Mouse (Mus musculus) intestine, postnatal 0 days (tissue): ENCODE results near the gene Fam107a. TPM values are rescaled to one million over a fixed set of nuclear protein-coding genes. Genes with fewer than 3 reads are reported as not detected.

Experiments used
- ATAC-seq: fragments of 200-750 bp; cut with Nextera tagmentation; 2 replicates; pipeline ENCODE4 v1.8.0; 2017; ENCODE audit warnings: mild to moderate bottlenecking, moderate TSS enrichment, moderate library complexity
- H3K27ac ChIP-seq: fragments of 300-500 bp; sonication (generic); 2 replicates; pipeline ENCODE4 v1.5.1; 2014; ENCODE audit warnings: mild to moderate bottlenecking, low read depth, low read length, moderate library complexity
- H3K27me3 ChIP-seq: fragments of 300-500 bp; sonication (generic); replicated peaks from 2 replicates; pipeline ENCODE4 v1.6.1; 2014; ENCODE audit warnings: low read length, mixed read lengths; ENCODE audit not compliant: control insufficient read depth, insufficient read depth
- H3K36me3 ChIP-seq: fragments of 300-500 bp; sonication (generic); 2 replicates; pipeline ENCODE4 v1.6.1; 2014; ENCODE audit warnings: mild to moderate bottlenecking, moderate library complexity; ENCODE audit not compliant: control insufficient read depth, insufficient read depth
- H3K4me1 ChIP-seq: fragments of 300-500 bp; sonication (generic); replicated peaks from 2 replicates; pipeline ENCODE4 v1.6.1; 2014; ENCODE audit warnings: antibody characterized with exemption, low read length, mixed read lengths; ENCODE audit not compliant: control insufficient read depth, insufficient read depth
- H3K4me2 ChIP-seq: fragments of 300-500 bp; sonication (generic); replicated peaks from 2 replicates; pipeline ENCODE4 v1.6.1; 2014; ENCODE audit warnings: low read depth, mild to moderate bottlenecking, moderate library complexity
- H3K4me3 ChIP-seq: fragments of 300-500 bp; sonication (generic); 2 replicates; pipeline ENCODE4 v1.5.1; 2014; ENCODE audit warnings: low read depth, low read length
- H3K9ac ChIP-seq: fragments of 300-500 bp; sonication (generic); 2 replicates; pipeline ENCODE4 v1.6.1; 2014; ENCODE audit warnings: mild to moderate bottlenecking, low read depth, low read length
- H3K9me3 ChIP-seq: fragments of 300-500 bp; sonication (generic); 2 replicates; pipeline ENCODE4 v1.6.1; 2016; ENCODE audit warnings: mixed run types; ENCODE audit not compliant: control insufficient read depth
- CTCF ChIP-seq: sonication (generic); IDR thresholded peaks from 2 replicates; pipeline ENCODE4 v1.5.1; 2016; ENCODE audit warnings: low read depth, mild to moderate bottlenecking, control low read depth, antibody characterized with exemption, moderate library complexity
- WGBS: fragments of 180-500 bp; shearing (Covaris S2); extraction: QIAGEN DNeasy Blood & Tissue Kit; methylation state at CpG from one replicate; pipeline ENCODE4 v1.1.7; 2014; 5-methylcytosine and 5-hydroxymethylcytosine counted together
- polyA plus RNA-seq: library from polyadenylated mRNA; unstranded; fragments of >200 nt; fragmentation: Nextera tagmentation; extraction: Ambion mirVana; gene quantifications from 2 replicates; pipeline ENCODE4 v1.2.1, GENCODE M21; 2015

Gene Fam107a
- polyA plus RNA-seq, 1 experiment from 2014 or later = 0.16 TPM

DNA sequence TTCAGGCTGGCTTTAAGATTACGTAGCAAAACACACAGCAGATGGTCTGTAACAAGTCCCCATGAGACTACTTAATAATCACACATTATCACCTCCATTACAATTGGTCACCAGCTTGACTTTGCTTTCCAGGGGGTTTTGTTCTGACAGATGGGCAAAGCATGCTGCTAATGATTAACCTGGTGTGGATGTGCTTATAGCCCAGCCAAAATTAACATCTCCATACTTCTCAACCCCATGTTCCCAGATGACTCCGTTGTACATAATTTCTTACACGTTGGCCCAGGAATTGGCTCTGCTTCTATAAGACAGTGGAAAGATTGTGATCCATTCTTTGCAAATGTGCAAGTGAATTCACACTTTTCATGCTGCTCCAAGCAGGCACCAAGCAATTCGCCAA, 7.9 kb upstream of the Fam107a start:
- H3K4me2 ChIP-seq = no peak overlapping the region
- H3K27ac ChIP-seq = no peak overlapping the region
- H3K9ac ChIP-seq = no peak overlapping the region
- no peak for TF ChIP-seq CTCF
- H3K36me3 ChIP-seq = no peaks in the 10 kb centered on the region
- no peak overlapping the region for H3K4me3 ChIP-seq
- WGBS = 84% methylated on average over 4 of the region's 4 CpGs
- H3K9me3 ChIP-seq = no peaks in the 10 kb centered on the region
- ATAC-seq = no peak
- H3K27me3 ChIP-seq = no peaks in the 10 kb centered on the region
- H3K4me1 ChIP-seq = no peaks in the 10 kb centered on the region

DNA sequence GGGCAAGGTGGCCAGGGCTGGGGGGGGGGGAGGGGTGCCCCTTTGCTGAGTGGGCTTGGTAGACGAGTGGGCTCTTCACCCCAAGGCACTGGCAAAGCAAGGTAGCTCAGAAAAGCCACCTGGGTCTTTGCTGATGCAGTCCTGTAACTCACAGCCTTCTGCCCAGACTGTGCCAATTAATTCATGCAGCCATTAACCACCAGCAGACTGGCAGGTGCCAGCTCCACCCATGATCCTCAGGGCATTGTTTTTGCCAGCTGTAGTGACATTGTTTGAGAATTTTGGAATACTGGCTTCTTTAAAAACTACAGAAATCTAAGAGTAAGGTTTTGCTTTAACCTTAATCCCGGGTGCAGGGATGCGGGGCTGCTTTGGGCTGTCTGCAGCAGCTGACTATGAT, 2.7 kb upstream of the Fam107a start:
- WGBS = 86% methylated on average over 3 of the region's 3 CpGs
- Histone ChIP-seq H3K4me1 (no peaks in the 10 kb centered on the region), H3K27me3 (peaks cover 30% of the 10 kb centered on the region), H3K9ac (no peak overlapping the region), H3K27ac (no peak overlapping the region), H3K9me3 (no peaks in the 10 kb centered on the region), H3K4me2 (no peak overlapping the region), H3K36me3 (no peaks in the 10 kb centered on the region), H3K4me3 (no peak overlapping the region)
- TF ChIP-seq CTCF = no peak
- no peak for ATAC-seq

DNA sequence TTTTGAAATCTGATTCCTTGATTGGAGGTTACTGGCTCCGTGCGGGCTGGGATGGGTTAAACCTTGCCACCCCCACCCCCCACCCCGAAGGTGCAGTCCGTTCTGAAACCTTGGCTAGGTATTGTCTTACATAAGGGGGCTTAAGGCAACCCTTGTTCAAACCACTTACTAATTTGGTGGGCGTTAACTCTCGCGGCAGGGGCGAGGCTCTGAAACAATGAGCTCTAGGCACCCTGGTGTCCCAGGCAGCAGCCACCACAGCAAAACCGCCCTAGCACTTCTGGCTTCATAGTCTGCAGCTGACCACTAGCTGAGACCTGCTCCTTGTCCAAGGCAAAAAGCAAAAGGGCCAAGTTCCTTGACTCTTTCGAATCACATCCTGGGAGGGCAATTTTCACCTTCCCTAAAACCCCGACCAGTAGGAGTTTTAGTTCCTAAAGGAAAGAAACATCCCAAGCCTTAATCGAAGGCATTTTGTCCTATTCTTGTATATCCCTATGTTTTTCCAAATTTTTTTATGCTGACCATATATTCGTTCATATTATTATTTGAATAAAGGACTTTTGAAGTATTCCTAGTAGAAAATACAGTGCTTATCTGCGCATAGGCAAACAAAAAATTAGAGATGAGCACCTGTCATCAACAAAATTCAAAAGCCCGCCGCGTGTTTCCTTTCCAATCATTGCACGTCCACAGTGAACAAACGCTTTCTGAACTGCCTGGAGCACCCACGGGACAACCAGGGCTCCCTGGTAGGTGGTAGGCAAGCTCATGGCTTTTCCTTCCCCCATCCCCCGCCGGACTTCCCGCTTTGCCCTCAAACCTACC, 1.2 kb downstream of the Fam107a start:
- H3K9ac ChIP-seq = no peak overlapping the region
- no peak for TF ChIP-seq CTCF
- H3K36me3 ChIP-seq = no peaks in the 10 kb centered on the region
- no peaks in the 10 kb centered on the region for H3K4me1 ChIP-seq
- H3K9me3 ChIP-seq = no peaks in the 10 kb centered on the region
- peak overlapping the region; percentile 41 for H3K4me2 ChIP-seq
- ATAC-seq = no peak
- peak overlapping the region; percentile 9; the same call in 1 of the 2 replicates for H3K4me3 ChIP-seq
- peaks cover 38% of the 10 kb centered on the region for H3K27me3 ChIP-seq
- H3K27ac ChIP-seq = no peak overlapping the region
- WGBS = 3% methylated on average over 23 of the region's 23 CpGs

DNA sequence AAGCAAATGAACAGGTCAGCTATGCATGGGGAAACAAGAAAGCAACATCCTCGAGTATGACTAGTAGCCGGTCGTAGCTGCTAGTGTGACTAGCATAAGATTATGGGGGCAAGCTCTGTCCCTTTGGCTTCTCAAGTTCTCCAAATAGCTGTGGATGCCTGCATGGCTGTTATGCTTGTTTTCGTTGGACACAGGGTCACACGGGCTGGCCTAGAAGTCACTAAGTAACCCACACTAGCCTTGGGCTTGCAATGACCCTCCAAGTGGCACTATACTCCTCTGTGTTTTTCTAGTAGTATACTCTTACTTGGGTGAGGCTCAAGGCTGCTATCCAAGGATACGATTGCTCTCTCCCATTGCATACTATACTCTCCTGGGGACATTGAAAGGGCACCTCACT, 2.7 kb downstream of the Fam107a start:
- ATAC-seq = no peak

DNA sequence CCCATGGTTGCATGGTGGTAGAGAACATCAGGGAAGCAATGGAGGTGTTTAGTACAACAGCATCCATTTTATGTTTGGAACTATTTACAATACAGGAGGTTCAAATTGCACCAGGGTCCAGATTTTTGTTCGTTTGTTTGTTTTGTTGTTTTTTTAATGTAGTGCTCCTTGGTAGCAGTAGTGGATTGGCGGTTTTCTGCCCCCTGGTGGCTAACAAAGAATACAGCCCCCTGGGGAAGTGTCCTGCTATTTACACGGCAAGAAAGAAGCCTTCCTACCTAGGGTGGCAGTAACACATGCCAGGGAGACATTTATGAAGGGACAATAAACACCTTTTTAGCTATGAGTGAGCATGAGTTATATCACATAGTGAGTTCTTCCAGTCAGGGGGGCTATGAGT, 3.3 kb downstream of the Fam107a start:
- no peak overlapping the region for H3K27ac ChIP-seq
- WGBS = 20% methylated on average over 3 of the region's 3 CpGs
- H3K4me1 ChIP-seq = no peaks in the 10 kb centered on the region
- no peaks in the 10 kb centered on the region for H3K36me3 ChIP-seq
- H3K9ac ChIP-seq = no peak overlapping the region
- no peak for ATAC-seq
- no peaks in the 10 kb centered on the region for H3K9me3 ChIP-seq
- H3K27me3 ChIP-seq = peaks cover 38% of the 10 kb centered on the region
- peak; percentile 70 for TF ChIP-seq CTCF
- no peak overlapping the region for H3K4me2 ChIP-seq
- H3K4me3 ChIP-seq = no peak overlapping the region

More for the DNA sequence above, 2.7 kb downstream of the Fam107a start:
- Histone ChIP-seq H3K27me3 (peaks cover 38% of the 10 kb centered on the region), H3K4me3 (no peak overlapping the region), H3K4me1 (no peaks in the 10 kb centered on the region), H3K9ac (no peak overlapping the region), H3K27ac (no peak overlapping the region), H3K9me3 (no peaks in the 10 kb centered on the region), H3K4me2 (no peak overlapping the region), H3K36me3 (no peaks in the 10 kb centered on the region)
- WGBS = 75% methylated on average over 6 of the region's 6 CpGs
- no peak for TF ChIP-seq CTCF

DNA sequence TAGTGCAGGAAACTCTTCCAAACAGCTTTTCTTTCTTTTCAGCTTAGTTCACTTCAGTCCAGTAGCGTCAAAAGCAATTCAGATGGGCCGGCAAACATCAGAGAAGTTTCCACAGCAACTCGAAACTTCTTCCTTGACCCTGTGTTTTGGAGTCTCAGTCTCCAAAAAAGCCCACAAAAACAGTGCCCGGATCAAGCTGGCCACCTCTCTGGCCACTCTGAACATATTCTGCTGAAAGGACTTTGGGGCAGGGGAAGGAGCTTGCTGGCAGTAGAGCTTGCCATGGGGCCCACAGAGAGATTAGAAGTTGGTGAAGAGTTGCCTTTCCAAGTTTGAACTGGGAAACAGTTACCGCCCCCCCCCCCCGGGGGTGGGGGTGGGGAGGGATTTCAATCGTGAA, 3.9 kb downstream of the Fam107a start:
- H3K4me2 ChIP-seq = no peak overlapping the region
- H3K9me3 ChIP-seq = no peaks in the 10 kb centered on the region
- no peaks in the 10 kb centered on the region for H3K36me3 ChIP-seq
- no peak overlapping the region for H3K4me3 ChIP-seq
- no peak overlapping the region for H3K9ac ChIP-seq
- WGBS = 46% methylated on average over 7 of the region's 7 CpGs
- no peak for ATAC-seq
- no peak overlapping the region for H3K27ac ChIP-seq
- H3K27me3 ChIP-seq = peaks cover 38% of the 10 kb centered on the region
- no peak for TF ChIP-seq CTCF
- no peaks in the 10 kb centered on the region for H3K4me1 ChIP-seq
